Mouse (Mus musculus) embryonic facial prominence, embryonic 12.5 days (tissue): ENCODE results near the gene Ctdspl. TPM values are rescaled to one million over a fixed set of nuclear protein-coding genes. Genes with fewer than 3 reads are reported as not detected.
A peak's percentile ranks its signal among the peaks of the same experiment; 100 is the strongest.

Source experiments
- ATAC-seq: fragments of 200-750 bp; cut with Nextera tagmentation; 2 replicates; pipeline ENCODE4 v1.8.0; 2017; ENCODE audit not compliant: insufficient number of reproducible peaks, insufficient read depth, low FRiP score, low TSS enrichment
- H3K27ac ChIP-seq: fragments of 300-500 bp; sonication (generic); 2 replicates; pipeline ENCODE4 v1.5.1; 2016; ENCODE audit warnings: mild to moderate bottlenecking
- H3K27me3 ChIP-seq: fragments of 300-500 bp; sonication (generic); 2 replicates; pipeline ENCODE4 v1.6.1; 2016; ENCODE audit warnings: mild to moderate bottlenecking, moderate library complexity
- H3K36me3 ChIP-seq: fragments of 300-500 bp; sonication (generic); 2 replicates; pipeline ENCODE4 v1.6.1; 2016; ENCODE audit warnings: mild to moderate bottlenecking
- H3K4me1 ChIP-seq: fragments of 300-500 bp; sonication (generic); 2 replicates; pipeline ENCODE4 v1.6.1; 2016
- H3K4me2 ChIP-seq: fragments of 300-500 bp; sonication (generic); replicated peaks from 2 replicates; pipeline ENCODE4 v1.6.1; 2016; ENCODE audit warnings: mild to moderate bottlenecking, moderate library complexity
- H3K4me3 ChIP-seq: fragments of 300-500 bp; sonication (generic); 2 replicates; pipeline ENCODE4 v1.5.1; 2016; ENCODE audit warnings: mild to moderate bottlenecking
- H3K9ac ChIP-seq: fragments of 300-500 bp; sonication (generic); 2 replicates; pipeline ENCODE4 v1.6.1; 2016; ENCODE audit warnings: mild to moderate bottlenecking, moderate library complexity
- H3K9me3 ChIP-seq: fragments of 300-500 bp; sonication (generic); 2 replicates; pipeline ENCODE4 v1.6.1; 2016; ENCODE audit warnings: mild to moderate bottlenecking, moderate library complexity
- WGBS: fragments of 180-500 bp; shearing (Covaris S2); methylation state at CpG from one replicate; pipeline ENCODE4 v1.1.7; 2016; 5-methylcytosine and 5-hydroxymethylcytosine counted together
- microRNA-seq: library from miRNA; unstranded; fragments of <30 nt; microRNA quantifications from one replicate; pipeline ENCODE4, GENCODE M21; 2017
- polyA plus RNA-seq: library from polyadenylated mRNA; unstranded; fragments of >200 nt; fragmentation: Nextera tagmentation; extraction: Ambion mirVana; gene quantifications from 2 replicates; pipeline ENCODE4 v1.2.1, GENCODE M21; 2016

The Ctdspl gene
- polyA plus RNA-seq, 1 experiment from 2014 or later, result 16.0 TPM

- Histone ChIP-seq H3K4me1 (peaks cover 34% of the 10 kb centered on the region), H3K9ac (peak overlapping the region; percentile 64; the same call in 1 of the 2 replicates), H3K4me2 (peak overlapping the region; percentile 88), H3K27me3 (peaks cover 23% of the 10 kb centered on the region), H3K4me3 (peak overlapping the region; percentile 59), H3K9me3 (no peaks in the 10 kb centered on the region), H3K36me3 (no peaks in the 10 kb centered on the region), H3K27ac (no peak overlapping the region)
- 62% methylated on average over 12 of the region's 12 CpGs for WGBS
- no peak for ATAC-seq
Observed at GRCm38 (mm10) chr9:119091581-119092310, 165.5 kb downstream of the Ctdspl start.

DNA sequence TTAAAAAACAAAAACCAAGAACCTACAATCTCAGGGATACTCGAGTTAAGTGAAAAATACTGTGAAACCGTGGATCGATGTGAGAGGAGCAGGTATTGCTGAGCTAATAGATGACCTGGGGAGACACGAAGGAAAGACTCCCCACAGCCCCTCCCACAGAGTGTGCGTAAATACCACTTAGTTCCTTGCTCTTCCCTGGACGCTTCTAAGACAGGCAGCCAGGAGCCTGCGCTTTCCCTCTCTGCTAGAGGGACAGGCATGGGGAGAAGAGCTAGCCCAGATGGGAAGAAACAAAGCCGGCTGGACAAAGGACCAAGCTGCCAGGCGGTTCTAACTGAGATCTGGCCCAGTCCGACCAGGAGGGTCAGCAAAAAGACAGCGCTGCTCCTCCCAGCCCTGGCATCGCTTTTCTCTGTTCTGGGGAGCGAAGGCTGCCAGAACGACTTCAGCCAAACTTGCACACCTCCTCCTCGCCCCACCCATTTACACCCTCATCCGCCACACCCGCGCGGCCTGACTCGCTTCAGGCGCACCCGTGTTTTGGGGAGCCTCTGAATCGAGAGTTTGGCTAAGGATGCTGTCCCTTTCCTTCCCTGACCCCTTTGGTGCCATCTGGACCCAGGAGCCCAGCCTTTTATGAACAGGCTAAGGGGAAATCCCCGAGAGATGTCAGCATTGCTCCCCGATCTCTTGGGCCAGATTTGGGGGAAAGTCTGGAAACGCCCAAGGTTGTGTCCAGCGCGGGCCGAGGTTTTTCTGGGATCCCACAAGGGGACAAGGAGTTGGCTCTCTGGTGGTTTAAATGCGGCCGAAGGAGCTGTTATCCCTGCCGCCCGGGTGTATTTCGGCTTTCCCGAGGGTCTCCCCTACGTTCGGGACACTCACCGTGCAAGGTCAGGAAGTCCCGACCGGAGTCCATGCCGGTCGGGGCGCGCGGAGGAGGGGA lies 166.5 kb downstream of the Ctdspl start:
- no peak overlapping the region for H3K27ac ChIP-seq
- peaks cover 31% of the 10 kb centered on the region for H3K4me1 ChIP-seq
- H3K36me3 ChIP-seq, result no peaks in the 10 kb centered on the region
- H3K4me2 ChIP-seq, result peak overlapping the region; percentile 88
- no peaks in the 10 kb centered on the region for H3K9me3 ChIP-seq
- no peak for ATAC-seq
- peak overlapping the region; percentile 59 for H3K4me3 ChIP-seq
- 2% methylated on average over 45 of the region's 45 CpGs for WGBS
- peaks cover 23% of the 10 kb centered on the region for H3K27me3 ChIP-seq
- H3K9ac ChIP-seq, result peak overlapping the region; percentile 64

Small RNAs within 50 kb of the gene (microRNA-seq; reads per million reads assigned to microRNA genes)
- 9.3 reads per million, percentile 25 among the genes with 10 or more reads in this experiment for gene Mir26a-1

Other genes with a start within 250 kb of the Ctdspl start
- gene Vill, start 126.3 kb downstream of the Ctdspl start, polyA plus RNA-seq, result 27.3 and 28.1 TPM in 2 replicates
- 26.6 and 27.8 TPM in 2 replicates for gene Plcd1, start 167.0 kb downstream of the Ctdspl start, polyA plus RNA-seq
- 1.5 and 1.7 TPM in 2 replicates for gene Dlec1, start 176.0 kb downstream of the Ctdspl start, polyA plus RNA-seq
- 2.3 and 3.0 TPM in 2 replicates for gene Acaa1b, start 230.6 kb downstream of the Ctdspl start, polyA plus RNA-seq
- not detected in 2 replicates for gene Gm47289, start 232.7 kb downstream of the Ctdspl start, polyA plus RNA-seq